Mouse (Mus musculus): Measurements from ENCODE around the gene Smcp. TPM values are rescaled to one million over a fixed set of nuclear protein-coding genes. Genes with fewer than 3 reads are reported as not detected.

The Smcp gene
- total RNA-seq (2021): not detected
- 0.86 and 0.91 TPM in 2 replicates for polyA plus RNA-seq (2012; rRNA removed)
- long read RNA-seq: 0 reads

- intact Hi-C loops (cut with DNase I): no loop called here
- TF ChIP-seq CTCF (IDR thresholded peaks at IDR 0.05) (no peak), POLR2A (IDR thresholded peaks at IDR 0.05; ENCODE audit: insufficient read depth, low read depth, low read length) (no peak), EP300 (IDR thresholded peaks at IDR 0.05; ENCODE audit: insufficient read depth, low read depth, low read length) (no peak)
- Histone ChIP-seq H3K9ac (ENCODE audit: low read depth, low read length) (no peak within 1 kb of the TSS), H3K27me3 (ENCODE audit: control insufficient read depth, insufficient read depth, low read length) (no peaks in the 10 kb centered on the region), H3K27ac (no peak within 1 kb of the TSS), H3K4me3 (no peak within 1 kb of the TSS), H3K4me1 (ENCODE audit: control insufficient read depth, insufficient read depth, low read length) (no peaks in the 10 kb centered on the region), H3K36me3 (ENCODE audit: control insufficient read depth, insufficient read depth, low read length) (no peaks in the 10 kb centered on the region), H3K79me2 (replicated peaks; ENCODE audit: control insufficient read depth, insufficient read depth, low read length) (no peaks in the 10 kb centered on the region)
- WGBS: 45% methylated on average over 1 of the region's 1 CpGs
- no peak for DNase-seq
These were observed at the start of gene Smcp for GRCm38 (mm10) chr3:92588858-92589257. TSS of gene Smcp (minus strand) at chr3:92588997.

- H3K27ac ChIP-seq: no peak overlapping the region
- no peaks in the 10 kb centered on the region for H3K27me3 ChIP-seq (ENCODE audit: control insufficient read depth, insufficient read depth, low read length)
- no peaks in the 10 kb centered on the region for H3K79me2 ChIP-seq (replicated peaks; ENCODE audit: control insufficient read depth, insufficient read depth, low read length)
- H3K36me3 ChIP-seq (ENCODE audit: control insufficient read depth, insufficient read depth, low read length): no peaks in the 10 kb centered on the region
- H3K4me3 ChIP-seq: no peak overlapping the region
- TF ChIP-seq EP300 (IDR thresholded peaks at IDR 0.05; ENCODE audit: insufficient read depth, low read depth, low read length) (no peak), CTCF (IDR thresholded peaks at IDR 0.05) (no peak), POLR2A (IDR thresholded peaks at IDR 0.05; ENCODE audit: insufficient read depth, low read depth, low read length) (no peak)
- no peaks in the 10 kb centered on the region for H3K4me1 ChIP-seq (ENCODE audit: control insufficient read depth, insufficient read depth, low read length)
- 72% methylated on average over 3 of the region's 3 CpGs for WGBS
- intact Hi-C loops (cut with DNase I): no loop called here
- no peak overlapping the region for H3K9ac ChIP-seq (ENCODE audit: low read depth, low read length)
- no peak for DNase-seq
These were observed 49.8 kb upstream of the Smcp start for GRCm38 (mm10) chr3:92638653-92638991.

- TF ChIP-seq EP300 (IDR thresholded peaks at IDR 0.05; ENCODE audit: insufficient read depth, low read depth, low read length): no peak
- no peak for TF ChIP-seq CTCF (IDR thresholded peaks at IDR 0.05)
- no peak for TF ChIP-seq POLR2A (IDR thresholded peaks at IDR 0.05; ENCODE audit: insufficient read depth, low read depth, low read length)
- no peaks in the 10 kb centered on the region for H3K27me3 ChIP-seq (ENCODE audit: control insufficient read depth, insufficient read depth, low read length)
- H3K4me3 ChIP-seq: no peak overlapping the region
- WGBS: 51% methylated on average over 1 of the region's 1 CpGs
- H3K4me1 ChIP-seq (ENCODE audit: control insufficient read depth, insufficient read depth, low read length): no peaks in the 10 kb centered on the region
- DNase-seq: no peak
- intact Hi-C loops (cut with DNase I): no loop called here
- H3K9ac ChIP-seq (ENCODE audit: low read depth, low read length): no peak overlapping the region
- H3K36me3 ChIP-seq (ENCODE audit: control insufficient read depth, insufficient read depth, low read length): no peaks in the 10 kb centered on the region
- no peak overlapping the region for H3K27ac ChIP-seq
- no peaks in the 10 kb centered on the region for H3K79me2 ChIP-seq (replicated peaks; ENCODE audit: control insufficient read depth, insufficient read depth, low read length)
These were observed 49.2 kb upstream of the Smcp start for GRCm38 (mm10) chr3:92637745-92638652.

- Histone ChIP-seq H3K9ac (ENCODE audit: low read depth, low read length) (no peak within 1 kb of the TSS), H3K27ac (no peak within 1 kb of the TSS), H3K4me3 (no peak within 1 kb of the TSS), H3K4me1 (ENCODE audit: control insufficient read depth, insufficient read depth, low read length) (no peaks in the 10 kb centered on the region), H3K79me2 (replicated peaks; ENCODE audit: control insufficient read depth, insufficient read depth, low read length) (no peaks in the 10 kb centered on the region), H3K27me3 (ENCODE audit: control insufficient read depth, insufficient read depth, low read length) (no peaks in the 10 kb centered on the region), H3K36me3 (ENCODE audit: control insufficient read depth, insufficient read depth, low read length) (no peaks in the 10 kb centered on the region)
- no peak for DNase-seq
- intact Hi-C loops (cut with DNase I): no loop called here
- TF ChIP-seq EP300 (IDR thresholded peaks at IDR 0.05; ENCODE audit: insufficient read depth, low read depth, low read length) (no peak), POLR2A (IDR thresholded peaks at IDR 0.05; ENCODE audit: insufficient read depth, low read depth, low read length) (no peak), CTCF (IDR thresholded peaks at IDR 0.05) (no peak)
- 49% methylated on average over 2 of the region's 2 CpGs for WGBS
These were observed 32.8 kb upstream of the Smcp start, which contains the start of gene Lce6a for GRCm38 (mm10) chr3:92621560-92621959. TSS of gene Lce6a (minus strand) at chr3:92621660.

DNA sequence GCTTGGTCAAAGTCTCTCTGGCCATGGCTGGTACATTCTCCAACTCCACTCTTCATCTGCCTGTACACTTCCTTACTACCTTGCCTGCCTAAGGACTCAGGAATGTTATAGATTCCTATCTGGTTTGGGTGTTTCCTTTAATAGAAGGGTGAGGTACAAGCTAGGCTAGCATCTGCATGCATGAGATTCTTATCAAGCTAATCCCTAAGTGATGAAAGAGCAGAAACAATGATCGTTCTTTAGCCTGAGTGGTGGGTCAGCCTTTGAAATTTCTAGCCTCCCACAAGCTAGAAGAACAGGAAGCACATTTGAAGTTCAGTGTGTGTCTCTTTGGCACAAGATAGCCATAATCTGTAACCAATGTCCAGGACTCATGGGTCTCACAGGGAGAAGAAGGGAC, 21.0 kb upstream of the Smcp start:
- Histone ChIP-seq H3K4me3 (no peak overlapping the region), H3K27ac (no peak overlapping the region), H3K27me3 (ENCODE audit: control insufficient read depth, insufficient read depth, low read length) (no peaks in the 10 kb centered on the region), H3K36me3 (ENCODE audit: control insufficient read depth, insufficient read depth, low read length) (no peaks in the 10 kb centered on the region), H3K79me2 (replicated peaks; ENCODE audit: control insufficient read depth, insufficient read depth, low read length) (no peaks in the 10 kb centered on the region), H3K9ac (ENCODE audit: low read depth, low read length) (no peak overlapping the region), H3K4me1 (ENCODE audit: control insufficient read depth, insufficient read depth, low read length) (no peaks in the 10 kb centered on the region)
- no peak for DNase-seq
- WGBS: 36% methylated on average over 1 of the region's 1 CpGs
- TF ChIP-seq EP300 (IDR thresholded peaks at IDR 0.05; ENCODE audit: insufficient read depth, low read depth, low read length): no peak
- TF ChIP-seq CTCF (IDR thresholded peaks at IDR 0.05): no peak
- TF ChIP-seq POLR2A (IDR thresholded peaks at IDR 0.05; ENCODE audit: insufficient read depth, low read depth, low read length): no peak
- intact Hi-C loops (cut with DNase I): loop anchor here (10.0 kb wide), 1 partner anchor 455 kb away; no protein-coding TSS in a partner anchor

GRCm38 (mm10) chr3:92607392-92607791, 18.6 kb upstream of the Smcp start, which contains the start of gene 2210017I01Rik:
TSS of gene 2210017I01Rik (minus strand) at chr3:92607492.
- Histone ChIP-seq H3K36me3 (ENCODE audit: control insufficient read depth, insufficient read depth, low read length) (no peaks in the 10 kb centered on the region), H3K9ac (ENCODE audit: low read depth, low read length) (no peak within 1 kb of the TSS), H3K79me2 (replicated peaks; ENCODE audit: control insufficient read depth, insufficient read depth, low read length) (no peaks in the 10 kb centered on the region), H3K27ac (no peak within 1 kb of the TSS), H3K27me3 (ENCODE audit: control insufficient read depth, insufficient read depth, low read length) (no peaks in the 10 kb centered on the region), H3K4me3 (no peak within 1 kb of the TSS), H3K4me1 (ENCODE audit: control insufficient read depth, insufficient read depth, low read length) (no peaks in the 10 kb centered on the region)
- intact Hi-C loops (cut with DNase I): loop anchor here (10.0 kb wide), 1 partner anchor 453 kb away; no protein-coding TSS in a partner anchor
- DNase-seq: no peak
- no peak for TF ChIP-seq CTCF (IDR thresholded peaks at IDR 0.05)
- TF ChIP-seq POLR2A (IDR thresholded peaks at IDR 0.05; ENCODE audit: insufficient read depth, low read depth, low read length): no peak
- no peak for TF ChIP-seq EP300 (IDR thresholded peaks at IDR 0.05; ENCODE audit: insufficient read depth, low read depth, low read length)
